In the genomic region with DNA sequence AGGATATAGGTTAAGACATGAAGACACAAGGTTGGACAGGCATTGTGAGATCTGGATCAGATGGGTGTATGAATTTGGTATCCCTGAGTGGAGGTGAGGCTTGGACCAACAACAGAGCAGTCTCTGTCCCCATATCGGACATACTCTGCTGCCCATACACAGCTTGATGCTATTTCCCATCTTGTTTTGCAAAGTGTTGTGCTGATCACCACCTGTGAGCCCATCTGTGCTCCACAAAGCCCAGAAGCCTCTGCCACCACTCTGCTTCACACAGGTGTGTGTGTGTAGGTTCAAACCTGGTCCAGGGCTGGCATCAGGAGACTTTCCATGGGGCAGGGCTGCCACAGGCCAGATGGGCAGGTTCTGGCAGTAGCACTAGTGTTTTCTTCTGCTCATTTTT, we compare ENCODE assay signal across 13 mouse cellular contexts.
"Had no signal": no experiment of that assay in that cellular context is flagged by ENCODE, and none has a peak within 500 bp of the region (broad histone marks: within the 10 kb centered on the region; RNA-seq: fewer than 3 reads in every experiment).

No protein-coding gene starts in this region.

- H3K36me3 ChIP-seq: limb, embryonic 13.5 days; midbrain, embryonic 12.5 days had no signal

- H3K9me3 ChIP-seq: limb, embryonic 13.5 days; midbrain, embryonic 12.5 days had no signal

- H3K9ac ChIP-seq: limb, embryonic 13.5 days; liver, embryonic 14.5 days; midbrain, embryonic 12.5 days had no signal

- H3K4me3 ChIP-seq: limb, embryonic 13.5 days; midbrain, embryonic 12.5 days had no signal

- H3K27me3 ChIP-seq: limb, embryonic 13.5 days; midbrain, embryonic 12.5 days had no signal

- H3K27ac ChIP-seq: limb, embryonic 13.5 days; liver, embryonic 14.5 days; midbrain, embryonic 12.5 days had no signal

- DNase-seq: kidney, adult 8-10 months; kidney, postnatal 25 days; lung, adult 2 months; lung, postnatal 36 days; right cerebral cortex, adult 18-20 months; right cerebral cortex, postnatal 25 days; thymus, adult 2 months; thymus, postnatal 25 days had no signal

- H3K4me1 ChIP-seq: limb, embryonic 13.5 days; midbrain, embryonic 12.5 days had no signal

- ATAC-seq: lung, postnatal 0 days; midbrain, embryonic 16.5 days had no signal

- H3K4me2 ChIP-seq: limb, embryonic 13.5 days; midbrain, embryonic 12.5 days had no signal
